In the genomic region with DNA sequence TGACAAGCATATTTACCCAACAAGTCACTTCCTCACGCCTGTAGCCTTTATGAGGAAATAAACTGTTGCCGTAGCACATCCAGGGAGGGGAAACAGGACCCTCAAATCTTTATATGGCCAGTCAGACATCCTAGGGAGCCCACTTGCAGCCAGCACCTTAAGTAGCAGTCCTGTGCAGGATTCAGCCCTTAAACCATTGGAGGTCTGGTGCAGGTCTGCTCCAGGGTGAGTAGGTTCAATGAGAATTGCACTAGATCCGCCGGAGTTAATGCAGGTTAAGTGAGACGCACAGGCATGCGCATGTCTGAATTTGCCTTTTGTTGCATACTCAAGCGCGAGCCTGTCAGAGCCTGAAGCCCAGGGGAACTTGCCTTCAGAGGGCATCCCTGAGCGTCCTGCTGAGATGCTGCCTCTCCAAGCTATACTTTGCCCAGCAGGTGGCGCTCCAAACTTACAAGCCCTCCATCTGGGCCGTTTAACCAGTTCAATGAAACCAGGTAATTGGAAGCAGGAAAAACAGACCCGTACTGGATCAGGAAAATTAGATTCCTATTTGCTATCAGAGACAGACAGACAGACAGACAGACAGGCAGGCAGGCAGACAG, we compare ENCODE assay signal across 8 mouse cellular contexts. TPM values are rescaled to one million over a fixed set of nuclear protein-coding genes. Genes with fewer than 3 reads are reported as not detected.
DNase-seq lines count a peak whose midpoint lies in the region; ATAC-seq and TF ChIP-seq lines count a peak whose summit lies in the region.

No protein-coding gene starts in this region.

- peak; percentile 89 for TF ChIP-seq CTCF in layer of hippocampus, adult 2 months (conservative IDR thresholded peaks at IDR 0.05)
- peak; percentile 97 for TF ChIP-seq CTCF in lung, embryonic 14.5 days (IDR thresholded peaks at IDR 0.05; ENCODE audit: low read depth)
- TF ChIP-seq CTCF in olfactory bulb, adult 2 months (IDR thresholded peaks at IDR 0.05; ENCODE audit: insufficient read depth, low read depth, low read length), result peak; percentile 77

- peak; percentile 79 for ATAC-seq in forebrain, embryonic 13.5 days
- ATAC-seq in lung, embryonic 14.5 days (ENCODE audit: insufficient read depth), result peak; percentile 74

- H3K36me3 ChIP-seq in forebrain, embryonic 13.5 days (ENCODE audit: poor library complexity, severe bottlenecking), result no peaks in the 10 kb centered on the region
- no peaks in the 10 kb centered on the region for H3K36me3 ChIP-seq in lung, embryonic 14.5 days (ENCODE audit: insufficient read depth)

- no peak overlapping the region; the same call in 1 of the 2 replicates for H3K9ac ChIP-seq in forebrain, embryonic 13.5 days
- no peak overlapping the region for H3K9ac ChIP-seq in lung, embryonic 14.5 days

- DNase-seq in ES-CJ7 (ENCODE audit: low read depth, low spot score), result peak; percentile 98
- peak; percentile 78 for DNase-seq in c-Kit-positive CD71-positive TER-119-positive erythroid progenitor cells, embryonic 14.5 days (ENCODE audit: low spot score)
- DNase-seq in heart, postnatal 4 days, result peak; percentile 97
- DNase-seq in layer of hippocampus, adult 2 months (ENCODE audit: low spot score in 2 of 2), result peak; percentile 91 to 93
- DNase-seq in lung, embryonic 14.5 days, result peak; percentile 99
- DNase-seq in thymus, adult 18-20 months, result peak; percentile 72 to 77

- H3K27ac ChIP-seq in forebrain, embryonic 13.5 days, result peak overlapping the region; percentile 55
- no peak overlapping the region for H3K27ac ChIP-seq in layer of hippocampus, adult 2 months
- H3K27ac ChIP-seq in lung, embryonic 14.5 days (ENCODE audit: low read depth), result no peak overlapping the region
- H3K27ac ChIP-seq in olfactory bulb, adult 2 months (ENCODE audit: insufficient read depth, low read depth, low read length), result no peak overlapping the region

- TF ChIP-seq POLR2A in olfactory bulb, adult 2 months (IDR thresholded peaks at IDR 0.05; ENCODE audit: insufficient read depth, low read depth, low read length), result no peak

- WGBS in forebrain, embryonic 13.5 days, result 9% methylated on average over 12 of the region's 12 CpGs
- 10% methylated on average over 12 of the region's 12 CpGs for WGBS in lung, embryonic 14.5 days
- 12% methylated on average over 12 of the region's 12 CpGs for WGBS in olfactory bulb, adult 2 months

- peaks cover 3% of the 10 kb centered on the region; the same call in 1 of the 2 replicates for H3K9me3 ChIP-seq in forebrain, embryonic 13.5 days (replicated peaks)
- no peaks in the 10 kb centered on the region for H3K9me3 ChIP-seq in lung, embryonic 14.5 days (ENCODE audit: low read depth, low read length)

- H3K27me3 ChIP-seq in forebrain, embryonic 13.5 days, result no peaks in the 10 kb centered on the region
- H3K27me3 ChIP-seq in lung, embryonic 14.5 days (ENCODE audit: insufficient read depth, low read length), result no peaks in the 10 kb centered on the region

- no peak overlapping the region for H3K4me2 ChIP-seq in forebrain, embryonic 13.5 days
- H3K4me2 ChIP-seq in lung, embryonic 14.5 days, result no peak overlapping the region

- no peak overlapping the region for H3K4me3 ChIP-seq in forebrain, embryonic 13.5 days
- H3K4me3 ChIP-seq in layer of hippocampus, adult 2 months, result no peak overlapping the region
- no peak overlapping the region for H3K4me3 ChIP-seq in lung, embryonic 14.5 days (ENCODE audit: low read depth, low read length)
- H3K4me3 ChIP-seq in olfactory bulb, adult 2 months (ENCODE audit: insufficient read depth, low read depth, low read length), result no peak overlapping the region

- H3K4me1 ChIP-seq in forebrain, embryonic 13.5 days, result peaks cover 39% of the 10 kb centered on the region
- no peaks in the 10 kb centered on the region; the same call in 1 of the 2 replicates for H3K4me1 ChIP-seq in lung, embryonic 14.5 days (ENCODE audit: insufficient read depth)
- peaks cover 22% of the 10 kb centered on the region for H3K4me1 ChIP-seq in olfactory bulb, adult 2 months (ENCODE audit: control insufficient read depth, insufficient read depth, low read length)

RNA-seq across cellular contexts. Expression of a gene that starts 37.8 kb away (rescaled TPM):
- not detected in 2 replicates for polyA plus RNA-seq in forebrain, embryonic 13.5 days (2015; fragmentation: Nextera tagmentation; extraction: Ambion mirVana)
- total RNA-seq in heart, postnatal 4 days (2021), result not detected
- not detected for total RNA-seq in layer of hippocampus, adult 2 months (2021)
- not detected in 2 replicates for polyA plus RNA-seq in lung, embryonic 14.5 days (2014; fragmentation: Nextera tagmentation; extraction: Ambion mirVana)
- polyA plus RNA-seq in olfactory bulb, adult 2 months (2012; ENCODE audit: insufficient read depth, insufficient read length, low replicate concordance, missing spikeins), result not detected in 2 replicates

RNA-seq across cellular contexts. Expression of a gene that starts 45.7 kb away (rescaled TPM):
- 9.8 and 11.3 TPM in 2 replicates for polyA plus RNA-seq in forebrain, embryonic 13.5 days (2015; fragmentation: Nextera tagmentation; extraction: Ambion mirVana)
- 1 to 10 TPM; 5.2 to 5.3 TPM for total RNA-seq in heart, postnatal 4 days (2021)
- total RNA-seq in layer of hippocampus, adult 2 months (2021), result 1 to 10 TPM; 5.6 to 5.8 TPM
- polyA plus RNA-seq in lung, embryonic 14.5 days (2014; fragmentation: Nextera tagmentation; extraction: Ambion mirVana), result 14.3 and 15.1 TPM in 2 replicates
- not detected in 2 replicates for polyA plus RNA-seq in olfactory bulb, adult 2 months (2012; ENCODE audit: insufficient read depth, insufficient read length, low replicate concordance, missing spikeins)
